Mouse (Mus musculus): Measurements from ENCODE around the gene Olfr320. TPM values are rescaled to one million over a fixed set of nuclear protein-coding genes. Genes with fewer than 3 reads are reported as not detected.
"Not testable (repeated sequence)": the region's sequence is repeated elsewhere in the genome, so short reads cannot be mapped to it uniquely, and the experiment has no call there.

The Olfr320 gene
- polyA plus RNA-seq, 1 experiment from 2014 or later: not detected

GRCm38 (mm10) chr11:58709086-58709485, 28.2 kb downstream of the Olfr320 start:
- 79% methylated on average over 11 of the region's 11 CpGs for WGBS
- Histone ChIP-seq H3K36me3 (no peaks in the 10 kb centered on the region), H3K27me3 (ENCODE audit: low read depth, poor library complexity, severe bottlenecking) (no peaks in the 10 kb centered on the region), H3K9me3 (replicated peaks) (no peaks in the 10 kb centered on the region; the same call in 1 of the 2 replicates), H3K4me3 (no peak overlapping the region), H3K27ac (replicated peaks) (no peak overlapping the region), H3K4me1 (no peaks in the 10 kb centered on the region)
- DNase-seq (ENCODE audit: low spot score): no peak

- H3K9me3 ChIP-seq (replicated peaks); DNase-seq (ENCODE audit: low spot score); H3K27me3 ChIP-seq (ENCODE audit: low read depth, poor library complexity, severe bottlenecking); H3K4me1 ChIP-seq; H3K27ac ChIP-seq (replicated peaks); H3K36me3 ChIP-seq; H3K4me3 ChIP-seq: not testable (repeated sequence)
- WGBS: 92% methylated on average over 7 of the region's 7 CpGs
These were observed 36.8 kb downstream of the Olfr320 start for GRCm38 (mm10) chr11:58717723-58718122.

GRCm38 (mm10) chr11:58719701-58720100, 38.8 kb downstream of the Olfr320 start:
- Histone ChIP-seq H3K9me3 (replicated peaks) (no peaks in the 10 kb centered on the region), H3K27me3 (ENCODE audit: low read depth, poor library complexity, severe bottlenecking) (no peaks in the 10 kb centered on the region), H3K36me3 (no peaks in the 10 kb centered on the region), H3K4me1 (no peaks in the 10 kb centered on the region), H3K4me3 (no peak overlapping the region), H3K27ac (replicated peaks) (no peak overlapping the region)
- DNase-seq (ENCODE audit: low spot score): no peak
- 86% methylated on average over 4 of the region's 4 CpGs for WGBS

DNA sequence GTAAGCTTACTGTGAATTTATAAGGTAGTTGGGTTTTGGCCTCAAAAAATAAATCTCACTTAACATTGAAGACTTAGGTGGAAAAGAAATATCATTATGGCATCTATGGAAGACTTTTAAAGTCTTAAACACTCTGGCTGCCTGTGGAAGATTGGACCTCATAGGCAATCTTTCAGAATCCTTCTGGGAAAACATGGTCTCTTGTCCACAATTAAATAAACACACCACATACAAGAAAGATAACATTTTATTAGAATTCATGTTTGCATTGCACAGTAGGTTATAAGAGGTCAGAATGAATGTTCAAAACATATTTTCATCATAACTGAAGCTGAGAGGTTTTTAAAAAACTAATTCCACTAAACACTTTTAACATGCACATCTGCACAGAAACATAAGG, 43.0 kb downstream of the Olfr320 start, which contains the start of gene Olfr318:
Olfr318 (minus strand) TSS at position 101 of the 400 bp plus-strand sequence.
- H3K4me1 ChIP-seq: no peaks in the 10 kb centered on the region
- no peaks in the 10 kb centered on the region for H3K9me3 ChIP-seq (replicated peaks)
- no peaks in the 10 kb centered on the region for H3K36me3 ChIP-seq
- no peaks in the 10 kb centered on the region for H3K27me3 ChIP-seq (ENCODE audit: low read depth, poor library complexity, severe bottlenecking)
- H3K4me3 ChIP-seq: no peak within 1 kb of the TSS
- DNase-seq (ENCODE audit: low spot score): no peak
- no peak within 1 kb of the TSS for H3K27ac ChIP-seq (replicated peaks)

DNA sequence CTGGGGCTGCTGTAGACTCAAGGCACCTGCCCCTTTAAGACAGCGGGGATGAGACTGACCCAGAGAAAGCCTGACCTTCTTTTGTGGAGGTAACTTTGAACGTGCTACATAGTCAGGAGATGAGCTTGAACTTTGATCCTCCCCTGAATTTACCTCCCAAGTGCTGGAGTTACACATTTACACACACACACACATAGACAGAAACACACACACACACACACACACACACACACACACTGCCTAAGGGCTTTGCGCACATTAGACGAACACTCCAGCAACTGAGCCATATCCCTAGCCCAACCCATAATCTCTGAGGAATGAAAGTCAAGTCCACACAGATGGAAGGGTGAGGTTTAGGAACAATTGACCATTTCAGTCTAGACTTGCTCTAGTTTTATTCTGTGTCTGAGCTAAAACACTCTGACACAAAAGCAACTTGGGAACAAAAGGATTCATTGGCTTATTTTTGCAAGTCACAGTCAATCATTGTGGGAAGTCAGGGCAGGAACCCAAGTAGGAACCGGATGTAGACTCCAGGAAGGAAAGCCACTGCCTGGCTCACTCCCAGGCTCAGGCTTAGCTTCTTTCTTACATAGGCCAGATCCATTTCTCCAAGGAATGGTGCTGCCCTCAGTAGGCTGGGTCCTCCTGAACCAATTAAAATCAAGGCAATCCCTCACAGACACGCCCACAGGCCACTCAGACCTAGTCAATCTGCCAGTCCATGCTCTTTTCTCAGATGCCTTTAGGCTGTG, 47.2 kb downstream of the Olfr320 start:
- not testable (repeated sequence) for H3K9me3 ChIP-seq (replicated peaks); H3K4me1 ChIP-seq; DNase-seq (ENCODE audit: low spot score); H3K36me3 ChIP-seq; H3K27ac ChIP-seq (replicated peaks); H3K27me3 ChIP-seq (ENCODE audit: low read depth, poor library complexity, severe bottlenecking); H3K4me3 ChIP-seq
- WGBS: 88% methylated on average over 6 of the region's 6 CpGs

- Histone ChIP-seq H3K4me1 (peaks cover 3% of the 10 kb centered on the region; the same call in 1 of the 2 replicates), H3K36me3 (no peaks in the 10 kb centered on the region), H3K27ac (replicated peaks) (no peak overlapping the region), H3K9me3 (replicated peaks) (no peaks in the 10 kb centered on the region), H3K4me3 (no peak overlapping the region), H3K27me3 (ENCODE audit: low read depth, poor library complexity, severe bottlenecking) (no peaks in the 10 kb centered on the region)
- no peak for DNase-seq (ENCODE audit: low spot score)
- 74% methylated on average over 3 of the region's 3 CpGs for WGBS
These were observed 52.5 kb downstream of the Olfr320 start for GRCm38 (mm10) chr11:58733372-58733771.

Other genes starting within 250 kb of the Olfr320 start
- not detected in 2 replicates for gene Gm12253, start 248.5 kb upstream of the Olfr320 start, polyA plus RNA-seq (2016; fragmentation: Nextera tagmentation; extraction: Ambion mirVana)
- gene Lypd9, start 228.2 kb upstream of the Olfr320 start, polyA plus RNA-seq (2016; fragmentation: Nextera tagmentation; extraction: Ambion mirVana): not detected in 2 replicates
- not detected in 2 replicates for gene Olfr30, start 218.8 kb upstream of the Olfr320 start, polyA plus RNA-seq (2016; fragmentation: Nextera tagmentation; extraction: Ambion mirVana)
- gene Olfr332, start 188.5 kb upstream of the Olfr320 start, polyA plus RNA-seq (2016; fragmentation: Nextera tagmentation; extraction: Ambion mirVana): not detected in 2 replicates
- not detected in 2 replicates for gene Olfr331, start 178.5 kb upstream of the Olfr320 start, polyA plus RNA-seq (2016; fragmentation: Nextera tagmentation; extraction: Ambion mirVana)
- not detected in 2 replicates for gene Olfr330, start 146.3 kb upstream of the Olfr320 start, polyA plus RNA-seq (2016; fragmentation: Nextera tagmentation; extraction: Ambion mirVana)
- gene Olfr329-ps, start 134.7 kb upstream of the Olfr320 start, polyA plus RNA-seq (2016; fragmentation: Nextera tagmentation; extraction: Ambion mirVana): not detected in 2 replicates
- 0.06 TPM in 1 of 2 replicates, not detected in the other for gene Olfr328, start 125.5 kb upstream of the Olfr320 start, polyA plus RNA-seq (2016; fragmentation: Nextera tagmentation; extraction: Ambion mirVana)
- gene Olfr224, start 110.5 kb upstream of the Olfr320 start, polyA plus RNA-seq (2016; fragmentation: Nextera tagmentation; extraction: Ambion mirVana): not detected in 2 replicates
- gene Olfr325, start 103.4 kb upstream of the Olfr320 start, polyA plus RNA-seq (2016; fragmentation: Nextera tagmentation; extraction: Ambion mirVana): not detected in 2 replicates
- not detected in 2 replicates for gene Olfr324, start 86.0 kb upstream of the Olfr320 start, polyA plus RNA-seq (2016; fragmentation: Nextera tagmentation; extraction: Ambion mirVana)
- gene 2210407C18Rik, start 65.0 kb upstream of the Olfr320 start, polyA plus RNA-seq (2016; fragmentation: Nextera tagmentation; extraction: Ambion mirVana): not detected in 2 replicates
- gene Olfr323, start 50.6 kb upstream of the Olfr320 start, polyA plus RNA-seq (2016; fragmentation: Nextera tagmentation; extraction: Ambion mirVana): not detected in 2 replicates
- 0.46 and 0.53 TPM in 2 replicates for gene Trim58, start 40.6 kb upstream of the Olfr320 start, polyA plus RNA-seq (2016; fragmentation: Nextera tagmentation; extraction: Ambion mirVana)
- not detected in 2 replicates for gene Olfr322, start 22.3 kb upstream of the Olfr320 start, polyA plus RNA-seq (2016; fragmentation: Nextera tagmentation; extraction: Ambion mirVana)
- gene Olfr319, start 18.1 kb downstream of the Olfr320 start, polyA plus RNA-seq (2016; fragmentation: Nextera tagmentation; extraction: Ambion mirVana): not detected in 2 replicates
- gene Olfr318, start 42.9 kb downstream of the Olfr320 start, polyA plus RNA-seq (2016; fragmentation: Nextera tagmentation; extraction: Ambion mirVana): not detected in 2 replicates
- not detected in 2 replicates for gene Olfr317, start 58.1 kb downstream of the Olfr320 start, polyA plus RNA-seq (2016; fragmentation: Nextera tagmentation; extraction: Ambion mirVana)
- not detected in 2 replicates for gene Olfr316, start 71.6 kb downstream of the Olfr320 start, polyA plus RNA-seq (2016; fragmentation: Nextera tagmentation; extraction: Ambion mirVana)
- not detected in 2 replicates for gene Olfr315, start 92.1 kb downstream of the Olfr320 start, polyA plus RNA-seq (2016; fragmentation: Nextera tagmentation; extraction: Ambion mirVana)
- gene Olfr314, start 101.9 kb downstream of the Olfr320 start, polyA plus RNA-seq (2016; fragmentation: Nextera tagmentation; extraction: Ambion mirVana): not detected in 2 replicates
- gene Fam183b, start 120.9 kb downstream of the Olfr320 start, polyA plus RNA-seq (2016; fragmentation: Nextera tagmentation; extraction: Ambion mirVana): 3.8 and 6.1 TPM in 2 replicates
- not detected in 2 replicates for gene Olfr313, start 133.9 kb downstream of the Olfr320 start, polyA plus RNA-seq (2016; fragmentation: Nextera tagmentation; extraction: Ambion mirVana)
- not detected in 2 replicates for gene Olfr312, start 148.1 kb downstream of the Olfr320 start, polyA plus RNA-seq (2016; fragmentation: Nextera tagmentation; extraction: Ambion mirVana)
- gene Olfr311, start 158.2 kb downstream of the Olfr320 start, polyA plus RNA-seq (2016; fragmentation: Nextera tagmentation; extraction: Ambion mirVana): not detected in 2 replicates
- gene Gm12258, start 166.1 kb downstream of the Olfr320 start, polyA plus RNA-seq (2016; fragmentation: Nextera tagmentation; extraction: Ambion mirVana): 9.1 and 11.5 TPM in 2 replicates
- gene 2810021J22Rik, start 186.1 kb downstream of the Olfr320 start, polyA plus RNA-seq (2016; fragmentation: Nextera tagmentation; extraction: Ambion mirVana): 11.2 and 12.5 TPM in 2 replicates
- 4.6 and 5.2 TPM in 2 replicates for gene Zfp39, start 223.1 kb downstream of the Olfr320 start, polyA plus RNA-seq (2016; fragmentation: Nextera tagmentation; extraction: Ambion mirVana)
- not detected in 2 replicates for gene Btnl10, start 236.8 kb downstream of the Olfr320 start, polyA plus RNA-seq (2016; fragmentation: Nextera tagmentation; extraction: Ambion mirVana)